Mouse (Mus musculus): ENCODE data around the gene Slc25a30.

GRCm38 (mm10) chr14:75771101-75771501, 15.7 kb downstream of the Slc25a30 start:
- TF ChIP-seq CTCF (IDR thresholded peaks at IDR 0.05; ENCODE audit: insufficient read depth, low read depth, low read length), result no peak
- TF ChIP-seq POLR2A (IDR thresholded peaks at IDR 0.05; ENCODE audit: insufficient read depth, low read depth, low read length), result no peak
